Mouse (Mus musculus): ENCODE measurements around the gene Ngef.

- TF ChIP-seq POLR2A (IDR thresholded peaks at IDR 0.05; ENCODE audit: insufficient read depth, low read depth, low read length) (no peak), CTCF (IDR thresholded peaks at IDR 0.05; ENCODE audit: insufficient read depth, low read depth, low read length) (no peak)
Observed at GRCm38 (mm10) chr1:87505524-87505923, 68.1 kb downstream of the Ngef start.
